Mouse (Mus musculus): Measurements from ENCODE around the gene Ppil2. TPM values are rescaled to one million over a fixed set of nuclear protein-coding genes. Genes with fewer than 3 reads are reported as not detected.

The Ppil2 gene
- polyA plus RNA-seq, 1 experiment, result 89.6 TPM

DNA sequence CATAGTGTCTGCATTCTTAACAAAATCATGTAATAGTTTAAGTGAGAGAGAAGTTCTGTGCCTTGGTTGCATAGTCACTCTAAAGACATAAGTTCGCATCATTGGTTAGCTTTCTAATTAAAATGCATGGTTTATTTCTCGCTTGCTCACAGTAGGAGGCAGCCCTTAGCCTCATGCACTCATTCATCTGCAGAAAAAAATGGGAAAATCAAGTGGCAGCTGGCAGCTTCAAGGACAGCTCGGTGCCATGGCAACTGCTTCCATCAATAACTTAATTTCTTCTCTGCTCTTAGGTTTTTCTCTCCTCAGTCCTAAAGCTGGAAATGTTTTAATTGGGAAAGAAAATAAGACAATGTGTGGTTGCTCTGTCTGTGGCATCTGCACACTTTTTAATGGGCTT is 55.5 kb downstream of the Ppil2 start:
- H3K4me1 ChIP-seq (ENCODE audit: control insufficient read depth, insufficient read depth, low read length), result no peaks in the 10 kb centered on the region
- WGBS, result 77% methylated on average over 3 of the region's 3 CpGs
- H3K27me3 ChIP-seq (replicated peaks; ENCODE audit: control insufficient read depth, insufficient read depth, low read length), result no peaks in the 10 kb centered on the region
- TF ChIP-seq CTCF (conservative IDR thresholded peaks at IDR 0.05; ENCODE audit: insufficient read depth, insufficient read length, low read depth, low read length) (no peak), POLR2A (IDR thresholded peaks at IDR 0.05; ENCODE audit: low read depth, low read length) (no peak)
- H3K4me3 ChIP-seq (ENCODE audit: insufficient read depth, low read depth, low read length), result no peak overlapping the region
- no peak overlapping the region for H3K27ac ChIP-seq (ENCODE audit: insufficient read depth, low read depth, low read length)
- no peaks in the 10 kb centered on the region for H3K36me3 ChIP-seq (ENCODE audit: control insufficient read depth, insufficient read depth, low read length)
- DNase-seq, result no peak

GRCm38 (mm10) chr16:17053903-17054302 is 57.2 kb downstream of the Ppil2 start:
- TF ChIP-seq POLR2A (IDR thresholded peaks at IDR 0.05; ENCODE audit: low read depth, low read length), result no peak
- TF ChIP-seq CTCF (conservative IDR thresholded peaks at IDR 0.05; ENCODE audit: insufficient read depth, insufficient read length, low read depth, low read length), result no peak
- WGBS, result 63% methylated on average over 3 of the region's 3 CpGs
- DNase-seq, result no peak

GRCm38 (mm10) chr16:17052087-17052486 is 59.0 kb downstream of the Ppil2 start:
- WGBS, result 84% methylated on average over 7 of the region's 7 CpGs
- no peak for TF ChIP-seq POLR2A (IDR thresholded peaks at IDR 0.05; ENCODE audit: low read depth, low read length)
- no peak for TF ChIP-seq CTCF (conservative IDR thresholded peaks at IDR 0.05; ENCODE audit: insufficient read depth, insufficient read length, low read depth, low read length)
- Histone ChIP-seq H3K27me3 (replicated peaks; ENCODE audit: control insufficient read depth, insufficient read depth, low read length) (no peaks in the 10 kb centered on the region), H3K36me3 (ENCODE audit: control insufficient read depth, insufficient read depth, low read length) (no peaks in the 10 kb centered on the region), H3K4me3 (ENCODE audit: insufficient read depth, low read depth, low read length) (no peak overlapping the region), H3K27ac (ENCODE audit: insufficient read depth, low read depth, low read length) (no peak overlapping the region), H3K4me1 (ENCODE audit: control insufficient read depth, insufficient read depth, low read length) (no peaks in the 10 kb centered on the region)
- DNase-seq, result no peak

More at GRCm38 (mm10) chr16:17053903-17054302, 57.2 kb downstream of the Ppil2 start:
- Histone ChIP-seq H3K4me3 (ENCODE audit: insufficient read depth, low read depth, low read length) (no peak overlapping the region), H3K27ac (ENCODE audit: insufficient read depth, low read depth, low read length) (no peak overlapping the region), H3K27me3 (replicated peaks; ENCODE audit: control insufficient read depth, insufficient read depth, low read length) (no peaks in the 10 kb centered on the region), H3K36me3 (ENCODE audit: control insufficient read depth, insufficient read depth, low read length) (no peaks in the 10 kb centered on the region), H3K4me1 (ENCODE audit: control insufficient read depth, insufficient read depth, low read length) (no peaks in the 10 kb centered on the region)

DNA sequence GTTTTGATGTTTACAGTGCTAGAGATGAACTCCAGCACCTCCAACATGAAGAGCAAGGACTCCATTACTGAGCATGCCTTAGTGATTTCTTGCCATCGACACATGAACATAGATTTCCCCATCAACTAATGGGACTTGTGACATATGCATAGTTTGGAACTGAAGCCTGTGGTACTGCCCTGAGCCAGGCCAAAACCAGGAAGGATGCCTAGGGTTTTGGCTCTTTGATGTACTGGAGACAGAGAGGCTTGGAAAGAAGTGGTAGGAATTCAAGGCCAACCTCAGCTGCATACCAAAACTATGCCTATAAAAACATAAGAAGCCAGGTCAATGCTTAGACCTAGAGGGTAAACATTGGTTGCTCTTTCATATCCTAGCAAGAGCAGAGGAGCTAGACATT is 61.2 kb downstream of the Ppil2 start:
- H3K4me3 ChIP-seq (ENCODE audit: insufficient read depth, low read depth, low read length), result no peak overlapping the region
- TF ChIP-seq CTCF (conservative IDR thresholded peaks at IDR 0.05; ENCODE audit: insufficient read depth, insufficient read length, low read depth, low read length) (no peak), POLR2A (IDR thresholded peaks at IDR 0.05; ENCODE audit: low read depth, low read length) (no peak)
- WGBS, result 100% methylated on average over 1 of the region's 1 CpGs
- H3K4me1 ChIP-seq (ENCODE audit: control insufficient read depth, insufficient read depth, low read length), result no peaks in the 10 kb centered on the region
- no peak overlapping the region for H3K27ac ChIP-seq (ENCODE audit: insufficient read depth, low read depth, low read length)
- H3K27me3 ChIP-seq (replicated peaks; ENCODE audit: control insufficient read depth, insufficient read depth, low read length), result no peaks in the 10 kb centered on the region
- DNase-seq, result no peak
- no peaks in the 10 kb centered on the region; the same call in 1 of the 2 replicates for H3K36me3 ChIP-seq (ENCODE audit: control insufficient read depth, insufficient read depth, low read length)

- no peaks in the 10 kb centered on the region for H3K27me3 ChIP-seq (replicated peaks; ENCODE audit: control insufficient read depth, insufficient read depth, low read length)
- no peak for DNase-seq
- no peaks in the 10 kb centered on the region; the same call in none of the 2 replicates for H3K36me3 ChIP-seq (ENCODE audit: control insufficient read depth, insufficient read depth, low read length)
- no peak overlapping the region for H3K4me3 ChIP-seq (ENCODE audit: insufficient read depth, low read depth, low read length)
- 66% methylated on average over 3 of the region's 3 CpGs for WGBS
- no peaks in the 10 kb centered on the region for H3K4me1 ChIP-seq (ENCODE audit: control insufficient read depth, insufficient read depth, low read length)
- TF ChIP-seq POLR2A (IDR thresholded peaks at IDR 0.05; ENCODE audit: low read depth, low read length) (no peak), CTCF (conservative IDR thresholded peaks at IDR 0.05; ENCODE audit: insufficient read depth, insufficient read length, low read depth, low read length) (no peak)
- no peak overlapping the region for H3K27ac ChIP-seq (ENCODE audit: insufficient read depth, low read depth, low read length)
These were observed 65.8 kb downstream of the Ppil2 start for GRCm38 (mm10) chr16:17045287-17045686.

GRCm38 (mm10) chr16:17044320-17044719 is 66.7 kb downstream of the Ppil2 start:
- DNase-seq, result no peak
- Histone ChIP-seq H3K27me3 (replicated peaks; ENCODE audit: control insufficient read depth, insufficient read depth, low read length) (no peaks in the 10 kb centered on the region), H3K4me3 (ENCODE audit: insufficient read depth, low read depth, low read length) (no peak overlapping the region), H3K4me1 (ENCODE audit: control insufficient read depth, insufficient read depth, low read length) (no peaks in the 10 kb centered on the region), H3K36me3 (ENCODE audit: control insufficient read depth, insufficient read depth, low read length) (peaks cover 3% of the 10 kb centered on the region), H3K27ac (ENCODE audit: insufficient read depth, low read depth, low read length) (no peak overlapping the region)
- TF ChIP-seq POLR2A (IDR thresholded peaks at IDR 0.05; ENCODE audit: low read depth, low read length) (no peak), CTCF (conservative IDR thresholded peaks at IDR 0.05; ENCODE audit: insufficient read depth, insufficient read length, low read depth, low read length) (no peak)
- WGBS, result 72% methylated on average over 3 of the region's 3 CpGs

GRCm38 (mm10) chr16:17041417-17041816 is 69.6 kb downstream of the Ppil2 start:
- no peak for TF ChIP-seq CTCF (conservative IDR thresholded peaks at IDR 0.05; ENCODE audit: insufficient read depth, insufficient read length, low read depth, low read length)
- TF ChIP-seq POLR2A (IDR thresholded peaks at IDR 0.05; ENCODE audit: low read depth, low read length), result no peak
- Histone ChIP-seq H3K36me3 (ENCODE audit: control insufficient read depth, insufficient read depth, low read length) (peaks cover 6% of the 10 kb centered on the region), H3K4me3 (ENCODE audit: insufficient read depth, low read depth, low read length) (no peak overlapping the region), H3K4me1 (ENCODE audit: control insufficient read depth, insufficient read depth, low read length) (no peaks in the 10 kb centered on the region), H3K27ac (ENCODE audit: insufficient read depth, low read depth, low read length) (no peak overlapping the region), H3K27me3 (replicated peaks; ENCODE audit: control insufficient read depth, insufficient read depth, low read length) (no peaks in the 10 kb centered on the region)
- no peak for DNase-seq
- WGBS, result 94% methylated on average over 1 of the region's 1 CpGs

Data from kidney, adult 2 months (tissue).